Mouse (Mus musculus) heart, embryonic 15.5 days (tissue): ENCODE results near the gene Lrrc41. TPM values are rescaled to one million over a fixed set of nuclear protein-coding genes. Genes with fewer than 3 reads are reported as not detected.
A peak's percentile ranks its signal among the peaks of the same experiment; 100 is the strongest.

Experiments used
- ATAC-seq: fragments of 200-750 bp; cut with Nextera tagmentation; replicated peaks from 2 replicates; pipeline ENCODE4 v1.8.0; 2017; ENCODE audit warnings: low read depth, moderate TSS enrichment; ENCODE audit not compliant: insufficient number of reproducible peaks, insufficient read depth, low FRiP score
- H3K27ac ChIP-seq: fragments of 300-500 bp; sonication (generic); 2 replicates; pipeline ENCODE4 v1.5.1; 2015; ENCODE audit warnings: mild to moderate bottlenecking, inconsistent platforms
- H3K27me3 ChIP-seq: fragments of 300-500 bp; sonication (generic); 2 replicates; pipeline ENCODE4 v1.6.1; 2015; ENCODE audit warnings: inconsistent platforms
- H3K36me3 ChIP-seq: fragments of 300-500 bp; sonication (generic); 2 replicates; pipeline ENCODE4 v1.6.1; 2015; ENCODE audit warnings: mild to moderate bottlenecking, inconsistent platforms
- H3K4me1 ChIP-seq: fragments of 300-500 bp; sonication (generic); replicated peaks from 2 replicates; pipeline ENCODE4 v1.6.1; 2015; ENCODE audit warnings: inconsistent platforms
- H3K4me2 ChIP-seq: fragments of 300-500 bp; sonication (generic); 2 replicates; pipeline ENCODE4 v1.6.1; 2015; ENCODE audit warnings: inconsistent platforms, mild to moderate bottlenecking, moderate library complexity
- H3K4me3 ChIP-seq: fragments of 300-500 bp; sonication (generic); 2 replicates; pipeline ENCODE4 v1.5.1; 2015; ENCODE audit warnings: mild to moderate bottlenecking, inconsistent platforms
- H3K9ac ChIP-seq: fragments of 300-500 bp; sonication (generic); 2 replicates; pipeline ENCODE4 v1.6.1; 2015; ENCODE audit warnings: mild to moderate bottlenecking, inconsistent platforms
- H3K9me3 ChIP-seq: fragments of 300-500 bp; sonication (generic); replicated peaks from 2 replicates; pipeline ENCODE4 v1.6.1; 2016; ENCODE audit warnings: inconsistent platforms
- WGBS: fragments of 180-500 bp; shearing (Covaris S2); methylation state at CpG from one replicate; pipeline ENCODE4 v1.1.7; 2015; ENCODE audit warnings: mixed read lengths; 5-methylcytosine and 5-hydroxymethylcytosine counted together
- polyA plus RNA-seq: library from polyadenylated mRNA; unstranded; fragments of >200 nt; fragmentation: Nextera tagmentation; extraction: Ambion mirVana; gene quantifications from 2 replicates; pipeline ENCODE4 v1.2.1, GENCODE M21; 2015

Lrrc41 gene
- polyA plus RNA-seq, 1 experiment from 2014 or later: 44.1 TPM

GRCm38 (mm10) chr4:116057559-116057958 is 17.5 kb upstream of the Lrrc41 start:
- H3K4me2 ChIP-seq: no peak overlapping the region
- H3K27me3 ChIP-seq: no peaks in the 10 kb centered on the region
- no peak for ATAC-seq
- WGBS: 5% methylated on average over 1 of the region's 1 CpGs
- no peaks in the 10 kb centered on the region for H3K36me3 ChIP-seq
- H3K9ac ChIP-seq: no peak overlapping the region
- H3K4me1 ChIP-seq: peaks cover 8% of the 10 kb centered on the region
- no peak overlapping the region for H3K4me3 ChIP-seq
- no peak overlapping the region for H3K27ac ChIP-seq
- H3K9me3 ChIP-seq: no peaks in the 10 kb centered on the region

GRCm38 (mm10) chr4:116059012-116059726 is 15.9 kb upstream of the Lrrc41 start:
- peaks cover 2% of the 10 kb centered on the region; the same call in 1 of the 2 replicates for H3K4me1 ChIP-seq
- H3K4me3 ChIP-seq: no peak overlapping the region
- H3K9me3 ChIP-seq: no peaks in the 10 kb centered on the region
- H3K27me3 ChIP-seq: no peaks in the 10 kb centered on the region
- no peaks in the 10 kb centered on the region for H3K36me3 ChIP-seq
- no peak overlapping the region for H3K27ac ChIP-seq
- ATAC-seq: no peak
- no peak overlapping the region for H3K4me2 ChIP-seq
- no peak overlapping the region for H3K9ac ChIP-seq
- WGBS: 73% methylated on average over 5 of the region's 5 CpGs

- H3K4me1 ChIP-seq: no peaks in the 10 kb centered on the region
- H3K27ac ChIP-seq: no peak overlapping the region
- no peak overlapping the region for H3K4me3 ChIP-seq
- no peak for ATAC-seq
- no peaks in the 10 kb centered on the region for H3K27me3 ChIP-seq
- peaks cover 35% of the 10 kb centered on the region for H3K36me3 ChIP-seq
- WGBS: 6% methylated on average over 1 of the region's 1 CpGs
- H3K4me2 ChIP-seq: no peak overlapping the region
- no peak overlapping the region for H3K9ac ChIP-seq
- H3K9me3 ChIP-seq: no peaks in the 10 kb centered on the region
These were observed 11.2 kb upstream of the Lrrc41 start for GRCm38 (mm10) chr4:116063855-116064254.

- H3K9me3 ChIP-seq: no peaks in the 10 kb centered on the region
- H3K4me3 ChIP-seq: no peak overlapping the region
- H3K27ac ChIP-seq: no peak overlapping the region
- no peaks in the 10 kb centered on the region for H3K27me3 ChIP-seq
- no peak overlapping the region for H3K4me2 ChIP-seq
- 51% methylated on average over 6 of the region's 6 CpGs for WGBS
- ATAC-seq: no peak
- peaks cover 17% of the 10 kb centered on the region for H3K4me1 ChIP-seq
- H3K9ac ChIP-seq: no peak overlapping the region
- peaks cover 53% of the 10 kb centered on the region for H3K36me3 ChIP-seq
These were observed 5.0 kb upstream of the Lrrc41 start for GRCm38 (mm10) chr4:116070116-116070515.

GRCm38 (mm10) chr4:116073146-116073545 is 1.9 kb upstream of the Lrrc41 start:
- Histone ChIP-seq H3K9me3 (no peaks in the 10 kb centered on the region), H3K27ac (no peak overlapping the region), H3K36me3 (peaks cover 26% of the 10 kb centered on the region), H3K27me3 (no peaks in the 10 kb centered on the region), H3K9ac (no peak overlapping the region), H3K4me2 (peak overlapping the region; percentile 81), H3K4me3 (peak overlapping the region; percentile 27), H3K4me1 (peaks cover 28% of the 10 kb centered on the region)
- WGBS: 46% methylated on average over 4 of the region's 4 CpGs
- no peak for ATAC-seq

GRCm38 (mm10) chr4:116074145-116074675 is 859 bp upstream of the Lrrc41 start:
- 1% methylated on average over 8 of the region's 8 CpGs for WGBS
- no peak for ATAC-seq
- peaks cover 31% of the 10 kb centered on the region for H3K4me1 ChIP-seq

GRCm38 (mm10) chr4:116075631-116076368 is 731 bp downstream of the Lrrc41 start:
- H3K9me3 ChIP-seq: no peaks in the 10 kb centered on the region
- WGBS: under 1% methylated on average over 75 of the region's 77 CpGs

More at GRCm38 (mm10) chr4:116074145-116074675, 859 bp upstream of the Lrrc41 start:
- H3K27me3 ChIP-seq: no peaks in the 10 kb centered on the region
- H3K36me3 ChIP-seq: peaks cover 15% of the 10 kb centered on the region
- H3K27ac ChIP-seq: peak overlapping the region; percentile 97
- peak overlapping the region; percentile 81 for H3K4me2 ChIP-seq
- peak overlapping the region; percentile 87 for H3K9ac ChIP-seq
- no peaks in the 10 kb centered on the region for H3K9me3 ChIP-seq
- H3K4me3 ChIP-seq: peak overlapping the region; percentile 72

GRCm38 (mm10) chr4:116076369-116077231 is 1.5 kb downstream of the Lrrc41 start:
- peak; percentile 21 for ATAC-seq
- 2% methylated on average over 37 of the region's 37 CpGs for WGBS

More at GRCm38 (mm10) chr4:116075631-116076368, 731 bp downstream of the Lrrc41 start:
- peaks cover 31% of the 10 kb centered on the region for H3K4me1 ChIP-seq
- H3K9ac ChIP-seq: peak overlapping the region; percentile 87
- H3K27me3 ChIP-seq: no peaks in the 10 kb centered on the region
- H3K27ac ChIP-seq: peak overlapping the region; percentile 97
- H3K4me3 ChIP-seq: peak overlapping the region; percentile 72
- peak; percentile 73 for ATAC-seq
- peak overlapping the region; percentile 81 for H3K4me2 ChIP-seq
- peaks cover 13% of the 10 kb centered on the region for H3K36me3 ChIP-seq

GRCm38 (mm10) chr4:116077240-116078095 is 2.4 kb downstream of the Lrrc41 start:
- Histone ChIP-seq H3K27ac (peak overlapping the region; percentile 97), H3K36me3 (peaks cover 26% of the 10 kb centered on the region), H3K4me1 (peaks cover 27% of the 10 kb centered on the region), H3K27me3 (no peaks in the 10 kb centered on the region), H3K9me3 (no peaks in the 10 kb centered on the region), H3K4me2 (peak overlapping the region; percentile 81), H3K4me3 (peak overlapping the region; percentile 72), H3K9ac (peak overlapping the region; percentile 87)
- 38% methylated on average over 3 of the region's 3 CpGs for WGBS
- no peak for ATAC-seq

More at GRCm38 (mm10) chr4:116076369-116077231, 1.5 kb downstream of the Lrrc41 start:
- Histone ChIP-seq H3K9ac (peak overlapping the region; percentile 87), H3K4me2 (peak overlapping the region; percentile 81), H3K27me3 (no peaks in the 10 kb centered on the region), H3K9me3 (no peaks in the 10 kb centered on the region), H3K4me3 (peak overlapping the region; percentile 72), H3K4me1 (peaks cover 31% of the 10 kb centered on the region), H3K36me3 (peaks cover 21% of the 10 kb centered on the region), H3K27ac (peak overlapping the region; percentile 97)

- 86% methylated on average over 23 of the region's 23 CpGs for WGBS
- H3K4me1 ChIP-seq: no peaks in the 10 kb centered on the region
- no peak for ATAC-seq
- no peak overlapping the region for H3K4me2 ChIP-seq
- no peak overlapping the region for H3K27ac ChIP-seq
- no peak overlapping the region for H3K9ac ChIP-seq
- no peaks in the 10 kb centered on the region for H3K9me3 ChIP-seq
- peaks cover 85% of the 10 kb centered on the region for H3K36me3 ChIP-seq
- H3K4me3 ChIP-seq: no peak overlapping the region
- no peaks in the 10 kb centered on the region for H3K27me3 ChIP-seq
These were observed 13.6 kb downstream of the Lrrc41 start for GRCm38 (mm10) chr4:116088510-116089249.
